Mouse (Mus musculus) thymus, adult 18-20 months (tissue): ENCODE measurements at regions not wholly inside any gene's neighbourhood (a gene's known extent, or its start where the extent isn't known, plus 50 kb on each side); places are given as distances from the start of the nearest gene placed in this dataset.
A peak's percentile ranks its signal among the peaks of the same experiment; 100 is the strongest.

Source experiments
- DNase-seq, 2 experiments: peaks; one replicate each; pipeline ENCODE4 v3.0.0; 2022; ENCODE audit warnings: mixed read lengths in 2 of 2

DNA sequence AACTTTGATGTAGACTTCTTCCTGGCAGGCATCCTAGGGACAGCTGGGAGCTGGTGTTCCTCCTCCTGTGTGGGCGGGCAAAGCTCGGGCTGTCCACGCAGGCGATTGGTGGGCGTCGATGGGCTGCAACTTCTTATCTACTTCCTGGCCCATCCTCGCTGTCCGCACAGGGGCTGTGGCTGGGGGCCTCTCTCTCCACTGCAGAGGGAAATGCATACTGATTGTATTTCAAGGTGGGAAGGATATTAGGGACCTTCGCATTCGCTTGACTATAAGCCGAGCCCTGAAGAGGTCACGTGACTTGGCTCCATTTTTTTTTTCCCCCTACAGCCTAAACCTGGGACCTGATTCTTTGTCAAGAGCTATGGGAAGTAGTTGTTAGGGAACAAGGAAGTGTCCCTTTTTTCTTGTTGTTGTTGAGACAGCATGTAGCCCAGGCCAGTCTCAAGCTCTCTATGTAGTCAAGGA lies 164.4 kb upstream of the Ubr2 start:
- peak in 1 of 2 experiments; percentile 29 for DNase-seq

- DNase-seq = no peak
These were observed 161.4 kb upstream of the Ubr2 start for GRCm38 (mm10) chr17:47171801-47172200.

DNA sequence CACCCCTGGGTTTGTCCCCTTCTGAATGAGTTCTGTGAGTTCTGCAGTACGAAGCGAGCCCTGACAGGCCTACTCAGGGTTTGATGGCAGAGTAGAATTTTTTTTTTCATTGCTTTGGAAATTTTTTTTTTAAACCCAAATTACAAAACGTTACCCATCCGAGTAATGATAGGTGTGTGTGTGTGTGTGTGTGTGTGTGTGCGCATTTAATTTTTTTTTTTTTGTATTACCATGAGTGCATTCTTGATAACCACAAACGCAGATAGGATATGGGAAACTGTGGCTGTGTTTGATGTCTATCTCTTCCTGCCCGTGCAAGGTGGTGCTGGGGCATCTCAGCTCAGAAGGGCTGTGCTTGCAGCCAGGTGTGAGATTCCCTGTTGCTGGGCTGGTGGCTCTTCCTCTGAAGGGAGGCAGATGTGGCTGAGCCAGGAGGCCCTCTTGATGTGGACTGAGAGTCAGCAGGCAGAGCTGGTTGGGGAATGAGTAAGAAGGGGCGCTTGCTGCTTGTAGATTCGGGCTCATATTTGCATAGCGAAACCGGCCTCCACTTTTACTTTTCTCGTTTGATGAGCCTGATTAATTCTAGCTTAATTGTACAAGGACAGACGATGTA lies 160.7 kb upstream of the Ubr2 start:
- peak; percentile 52 to 65 for DNase-seq

- no peak for DNase-seq
These were observed 157.7 kb upstream of the Ubr2 start for GRCm38 (mm10) chr17:47168105-47168504.

DNA sequence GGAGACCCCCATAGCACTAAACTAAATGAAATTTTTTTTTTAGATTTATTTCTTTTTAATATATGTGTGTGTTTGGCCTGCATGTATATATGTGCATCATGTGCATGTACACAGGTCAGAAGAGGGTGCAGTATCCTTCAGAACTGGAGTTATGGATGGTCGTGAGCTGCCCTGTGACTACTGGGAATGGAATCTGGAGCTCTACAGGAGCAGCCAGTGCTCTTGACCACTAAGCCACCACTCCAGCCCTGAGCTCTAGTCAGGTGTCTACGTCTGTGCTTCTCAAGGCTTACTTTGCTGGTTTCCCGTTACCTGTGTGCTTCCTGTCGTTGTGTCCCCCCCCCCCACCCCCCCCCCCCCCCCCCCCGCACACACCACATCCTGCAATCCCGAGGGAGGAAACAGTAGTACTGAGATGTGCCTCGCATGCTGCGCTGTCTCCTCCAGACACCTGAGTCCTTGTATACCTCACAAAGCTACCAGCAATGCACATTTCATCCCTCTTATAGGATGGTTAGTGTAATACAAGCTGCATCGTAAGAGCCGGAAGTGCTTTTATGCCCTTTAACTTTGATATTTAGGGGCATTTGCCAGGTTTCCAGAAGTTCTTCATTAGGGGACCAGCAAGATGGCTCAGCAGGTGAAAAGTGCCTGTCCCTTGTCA lies 153.5 kb upstream of the Ubr2 start:
- DNase-seq = no peak

DNA sequence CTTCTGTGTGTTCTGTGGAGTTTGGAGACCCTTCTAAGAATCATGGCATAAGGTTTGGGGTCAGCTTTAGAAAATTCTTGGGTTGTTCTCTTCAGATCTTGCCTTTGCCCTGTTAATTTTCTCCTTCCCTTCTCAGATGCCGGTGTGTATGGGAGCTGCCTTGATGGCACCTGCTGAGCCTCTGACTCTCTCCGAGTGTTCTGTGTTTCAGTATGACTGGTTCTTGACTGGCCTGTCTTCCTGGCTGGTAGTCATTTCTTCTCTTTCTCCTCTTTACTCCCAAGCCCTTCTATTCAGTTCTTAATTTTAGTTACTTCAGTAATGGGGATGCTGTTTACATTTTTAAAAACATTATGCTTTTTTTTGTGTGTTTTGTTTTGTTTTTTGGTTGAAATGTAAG lies 152.1 kb upstream of the Ubr2 start:
- DNase-seq = no peak

- DNase-seq = no peak
These were observed 145.9 kb upstream of the Ubr2 start for GRCm38 (mm10) chr17:47156237-47156636.

DNA sequence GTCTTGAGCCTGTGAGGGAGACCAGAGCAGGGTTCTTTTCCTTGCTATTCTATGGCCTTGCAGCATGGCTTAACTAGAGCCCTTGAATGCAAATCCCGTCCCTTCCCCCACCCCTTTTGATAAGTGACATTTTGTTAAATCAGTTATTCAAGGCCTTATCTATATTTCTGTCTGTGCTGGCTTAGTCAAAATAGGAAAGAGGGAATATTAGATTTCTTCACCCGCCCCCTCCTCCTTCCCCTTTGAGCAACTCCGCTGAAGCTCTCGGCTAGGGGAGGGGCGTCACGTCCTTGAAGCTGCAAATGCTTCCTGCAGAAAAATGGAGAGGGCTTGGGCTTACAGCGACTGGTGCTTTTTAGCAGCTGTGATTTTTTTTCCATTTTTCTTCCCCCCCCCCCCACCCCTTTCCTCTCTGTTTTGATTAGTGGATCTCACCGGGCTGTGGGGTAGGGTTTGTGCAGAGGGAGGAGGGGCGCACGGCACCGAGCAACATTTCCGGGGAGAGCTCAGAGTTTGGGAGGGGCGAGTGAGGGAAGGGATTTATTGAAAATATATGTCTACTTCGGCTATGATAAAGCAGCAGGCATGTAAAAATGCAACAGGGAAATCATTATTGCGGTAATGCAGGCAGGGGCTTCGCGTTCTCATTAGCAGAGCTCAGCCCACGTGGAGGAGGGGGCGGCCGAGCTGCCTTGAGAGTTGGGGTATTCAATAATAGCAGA lies 141.4 kb upstream of the Ubr2 start:
- DNase-seq = no peak

GRCm38 (mm10) chr17:47151193-47151556 lies 140.8 kb upstream of the Ubr2 start:
- DNase-seq = no peak

GRCm38 (mm10) chr17:47150636-47151035 lies 140.3 kb upstream of the Ubr2 start:
- DNase-seq = no peak

GRCm38 (mm10) chr17:47149662-47150061 lies 139.3 kb upstream of the Ubr2 start:
- no peak for DNase-seq

DNA sequence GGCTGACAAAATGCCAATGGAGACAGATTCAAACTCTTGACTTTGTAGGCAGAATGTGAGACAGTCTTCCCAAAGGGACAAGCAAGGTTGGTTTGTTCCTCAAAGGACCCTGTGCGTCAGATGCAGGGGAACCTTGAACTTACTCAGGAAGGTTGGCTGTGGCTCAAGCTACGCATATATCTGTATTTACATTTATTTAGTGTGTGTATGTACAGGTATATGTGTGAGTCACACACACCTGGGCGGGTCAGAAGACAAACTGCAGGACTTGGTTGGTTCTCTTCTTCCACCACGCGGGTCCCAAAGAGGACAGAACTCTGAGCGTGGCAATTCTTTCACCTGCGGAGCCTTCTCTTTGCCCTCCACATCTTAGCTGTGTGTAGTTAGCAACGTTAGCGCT lies 138.8 kb upstream of the Ubr2 start:
- DNase-seq = no peak

DNA sequence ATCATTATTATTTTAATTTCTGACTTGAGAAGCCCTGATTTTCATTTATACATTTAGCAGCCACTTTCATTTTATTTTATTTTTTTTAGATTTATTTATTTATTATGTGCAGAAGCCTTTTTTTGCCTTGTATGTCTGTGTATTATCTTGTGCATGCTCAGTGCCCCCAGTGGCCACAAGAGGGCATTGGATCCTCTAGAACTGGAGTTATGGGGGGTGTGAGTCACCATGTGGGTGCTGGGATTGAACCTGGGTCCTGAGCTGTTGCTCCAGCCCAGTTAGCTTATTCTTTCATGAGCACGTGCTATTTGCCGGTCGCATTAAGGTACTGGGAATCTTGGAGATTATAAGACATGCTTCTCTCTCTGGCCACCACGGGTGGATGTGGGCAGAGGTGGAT lies 136.3 kb upstream of the Ubr2 start:
- DNase-seq = no peak

- no peak for DNase-seq
These were observed 135.2 kb upstream of the Ubr2 start for GRCm38 (mm10) chr17:47145590-47145989.

DNA sequence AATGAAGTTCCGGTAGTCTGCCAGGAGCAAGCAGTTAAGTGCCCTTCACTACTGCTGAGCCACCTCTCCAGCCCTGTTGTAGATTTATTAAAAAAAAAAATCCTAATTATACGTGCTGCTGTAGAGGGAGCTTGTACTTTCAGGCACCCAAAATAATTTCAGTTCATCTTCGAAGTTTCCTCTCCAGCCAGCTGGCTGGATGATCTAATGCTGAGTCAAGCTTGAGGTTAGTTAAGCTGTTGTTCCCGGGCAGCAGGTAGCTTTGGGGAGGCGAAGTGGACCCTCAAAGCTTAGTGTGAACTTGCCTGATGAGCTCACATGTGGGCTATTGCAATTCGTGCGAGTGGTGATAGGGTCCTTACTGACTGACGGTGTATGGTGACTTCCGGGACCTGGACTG lies 134.6 kb upstream of the Ubr2 start:
- no peak for DNase-seq

DNA sequence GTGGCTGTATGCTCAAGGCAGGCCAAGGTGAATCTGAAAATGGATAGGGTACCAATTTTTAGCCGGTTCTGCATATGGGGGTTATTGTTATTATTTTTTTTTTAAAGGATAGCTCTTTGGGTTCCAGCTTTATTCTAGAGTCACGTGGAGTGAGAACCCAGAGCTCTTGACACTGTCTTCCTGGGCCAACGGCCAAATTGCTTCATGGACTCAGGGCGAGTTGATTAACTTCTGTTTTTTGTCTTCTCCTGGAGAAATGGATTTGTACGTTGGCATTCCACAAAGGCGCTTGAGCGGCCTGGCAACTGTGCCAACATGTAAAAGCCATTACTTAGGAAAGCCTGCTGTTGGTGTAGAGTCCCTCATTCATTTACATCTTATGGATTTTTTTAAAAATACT lies 134.1 kb upstream of the Ubr2 start:
- no peak for DNase-seq

- DNase-seq = no peak
These were observed 133.5 kb upstream of the Ubr2 start for GRCm38 (mm10) chr17:47143898-47144297.

GRCm38 (mm10) chr17:47142885-47143284 lies 132.5 kb upstream of the Ubr2 start:
- no peak for DNase-seq

DNA sequence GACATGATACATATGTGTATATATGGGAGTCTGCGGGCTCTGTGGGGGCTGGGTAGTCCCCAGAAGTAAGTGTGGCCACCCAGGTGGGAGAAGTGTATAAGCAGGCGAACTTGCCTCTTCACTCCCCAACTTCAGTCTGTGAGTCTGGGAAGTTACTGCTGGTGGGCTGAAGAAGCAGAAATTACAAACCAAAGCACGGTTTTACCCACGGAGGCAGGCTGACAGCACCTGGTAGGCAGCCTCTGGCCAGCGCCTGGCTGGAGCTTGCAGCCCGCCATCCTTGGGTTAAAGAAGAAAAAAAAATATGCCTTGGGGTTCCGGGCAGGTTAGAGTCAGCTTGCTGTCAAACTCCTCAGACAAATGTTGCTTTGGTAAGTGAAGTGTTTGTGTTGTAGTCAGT lies 131.9 kb upstream of the Ubr2 start:
- DNase-seq = no peak

DNA sequence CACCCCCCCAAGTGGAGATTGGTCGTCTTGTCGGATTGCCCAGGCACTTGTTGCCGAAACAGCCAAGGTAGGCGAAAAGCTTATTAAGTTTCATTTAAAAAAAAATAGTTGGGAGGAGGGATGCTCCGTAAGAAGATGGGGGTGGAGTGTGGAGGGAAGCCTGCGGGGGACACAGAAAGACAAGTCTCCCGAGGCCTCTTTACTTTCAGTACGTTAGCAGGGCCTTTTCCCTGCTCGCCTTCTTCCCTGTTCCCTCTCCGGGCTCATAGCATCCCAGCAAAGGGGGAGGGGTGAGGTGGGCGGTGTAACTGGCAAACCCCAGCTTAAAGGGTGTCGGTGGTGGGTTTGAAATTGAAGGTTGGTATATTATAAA lies 131.5 kb upstream of the Ubr2 start:
- DNase-seq = peak; percentile 28 to 35

GRCm38 (mm10) chr17:47140969-47141842 lies 130.8 kb upstream of the Ubr2 start:
- DNase-seq = peak; percentile 68 to 79

- peak; percentile 53 to 63 for DNase-seq
These were observed 130.0 kb upstream of the Ubr2 start for GRCm38 (mm10) chr17:47140241-47140968.
